Comparison of ENCODE assay signal across 9 mouse cellular contexts in genomic region chr17:63011893-63012570, GRCm38 (mm10).
DNase-seq lines count a peak whose midpoint lies in the region; ATAC-seq and TF ChIP-seq lines count a peak whose summit lies in the region.
"Had no signal": no experiment of that assay in that cellular context is flagged by ENCODE, and none has a peak within 500 bp of the region (broad histone marks: within the 10 kb centered on the region; RNA-seq: fewer than 3 reads in every experiment).

No protein-coding gene starts in this region.

- intact Hi-C loops in heart, postnatal 14 days (cut with DNase I) = no loop called here

- peaks cover 11% of the 10 kb centered on the region for H3K4me1 ChIP-seq in forebrain, embryonic 12.5 days
- no peaks in the 10 kb centered on the region; the same call in 1 of the 2 replicates for H3K4me1 ChIP-seq in forebrain, embryonic 11.5 days (replicated peaks; ENCODE audit: control insufficient read depth, insufficient read depth, low read length)
- H3K4me1 ChIP-seq in embryonic facial prominence, embryonic 15.5 days = peaks cover 4% of the 10 kb centered on the region; the same call in 1 of the 2 replicates
- H3K4me1 ChIP-seq in thymus, adult 2 months (replicated peaks; ENCODE audit: control insufficient read depth, insufficient read depth, low read length) = peaks cover 7% of the 10 kb centered on the region; the same call in 1 of the 2 replicates
- H3K4me1 ChIP-seq: neural tube, embryonic 12.5 days had no signal

- no peaks in the 10 kb centered on the region for H3K27me3 ChIP-seq in forebrain, embryonic 12.5 days
- H3K27me3 ChIP-seq in forebrain, embryonic 11.5 days (ENCODE audit: control insufficient read depth, insufficient read depth, low read length) = no peaks in the 10 kb centered on the region
- no peaks in the 10 kb centered on the region for H3K27me3 ChIP-seq in embryonic facial prominence, embryonic 15.5 days
- H3K27me3 ChIP-seq in thymus, adult 2 months (ENCODE audit: control insufficient read depth, insufficient read depth, low read length) = no peaks in the 10 kb centered on the region
- H3K27me3 ChIP-seq: neural tube, embryonic 12.5 days had no signal

- TF ChIP-seq CTCF in thymus, adult 2 months (IDR thresholded peaks at IDR 0.05; ENCODE audit: borderline replicate concordance, control insufficient read depth, extremely low read depth, insufficient read depth, low read length, poor library complexity) = no peak

- TF ChIP-seq POLR2A in thymus, adult 2 months (IDR thresholded peaks at IDR 0.05; ENCODE audit: control insufficient read depth, extremely low read depth, insufficient read depth, low read length, poor library complexity) = no peak

- H3K9ac ChIP-seq in forebrain, embryonic 12.5 days = no peak overlapping the region
- H3K9ac ChIP-seq in forebrain, embryonic 11.5 days (ENCODE audit: low read length) = no peak overlapping the region
- no peak overlapping the region for H3K9ac ChIP-seq in embryonic facial prominence, embryonic 15.5 days
- H3K9ac ChIP-seq: neural tube, embryonic 12.5 days had no signal

- no peak overlapping the region for H3K27ac ChIP-seq in forebrain, embryonic 12.5 days
- H3K27ac ChIP-seq in forebrain, embryonic 11.5 days (ENCODE audit: low read depth, low read length) = no peak overlapping the region
- no peak overlapping the region for H3K27ac ChIP-seq in embryonic facial prominence, embryonic 15.5 days (replicated peaks)
- no peak overlapping the region for H3K27ac ChIP-seq in thymus, adult 2 months (ENCODE audit: control insufficient read depth, insufficient read depth, low read length)
- H3K27ac ChIP-seq: neural tube, embryonic 12.5 days had no signal

- ATAC-seq in forebrain, embryonic 12.5 days (ENCODE audit: low FRiP score) = peak; percentile 51
- no peak for ATAC-seq in forebrain, embryonic 11.5 days (replicated peaks; ENCODE audit: low FRiP score)
- ATAC-seq in embryonic facial prominence, embryonic 15.5 days (ENCODE audit: insufficient number of reproducible peaks, low FRiP score, low TSS enrichment, low read depth) = 0 out of 2 replicates have a peak, but pooled peaks have one; percentile 30

- H3K9me3 ChIP-seq in forebrain, embryonic 12.5 days = no peaks in the 10 kb centered on the region
- no peaks in the 10 kb centered on the region for H3K9me3 ChIP-seq in forebrain, embryonic 11.5 days (ENCODE audit: control insufficient read depth, low read length)
- no peaks in the 10 kb centered on the region for H3K9me3 ChIP-seq in embryonic facial prominence, embryonic 15.5 days (replicated peaks)
- H3K9me3 ChIP-seq: neural tube, embryonic 12.5 days had no signal

- H3K36me3 ChIP-seq in forebrain, embryonic 12.5 days (replicated peaks) = no peaks in the 10 kb centered on the region
- H3K36me3 ChIP-seq in forebrain, embryonic 11.5 days (ENCODE audit: control insufficient read depth, insufficient read depth, low read length) = no peaks in the 10 kb centered on the region
- H3K36me3 ChIP-seq in embryonic facial prominence, embryonic 15.5 days = no peaks in the 10 kb centered on the region
- H3K36me3 ChIP-seq in thymus, adult 2 months (ENCODE audit: control insufficient read depth, insufficient read depth, low read length) = no peaks in the 10 kb centered on the region
- H3K36me3 ChIP-seq: neural tube, embryonic 12.5 days had no signal

- no peak overlapping the region for H3K4me3 ChIP-seq in forebrain, embryonic 12.5 days (replicated peaks)
- no peak overlapping the region for H3K4me3 ChIP-seq in forebrain, embryonic 11.5 days (ENCODE audit: low read depth, low read length)
- H3K4me3 ChIP-seq in embryonic facial prominence, embryonic 15.5 days (replicated peaks) = no peak overlapping the region
- H3K4me3 ChIP-seq in thymus, adult 2 months (ENCODE audit: control insufficient read depth, insufficient read depth, low read length) = no peak overlapping the region
- H3K4me3 ChIP-seq: neural tube, embryonic 12.5 days had no signal

- no peak for DNase-seq in forebrain, embryonic 11.5 days (ENCODE audit: low spot score)
- peak; percentile 34 to 55 for DNase-seq in heart, postnatal 14 days
- peak; percentile 62 for DNase-seq in layer of hippocampus, adult 9-10 months (ENCODE audit: low spot score)
- peak; percentile 38 to 79 for DNase-seq in lung, postnatal 4 days
- DNase-seq in thymus, adult 2 months = peak; percentile 16
- DNase-seq in adrenal gland, adult 2 months = no peak

- H3K4me2 ChIP-seq in forebrain, embryonic 12.5 days = no peak overlapping the region
- no peak overlapping the region for H3K4me2 ChIP-seq in forebrain, embryonic 11.5 days (ENCODE audit: low read depth, low read length, severe bottlenecking)
- H3K4me2 ChIP-seq in embryonic facial prominence, embryonic 15.5 days (replicated peaks) = no peak overlapping the region
- H3K4me2 ChIP-seq: neural tube, embryonic 12.5 days had no signal

- 90% methylated on average over 13 of the region's 13 CpGs for WGBS in forebrain, embryonic 12.5 days
- WGBS in forebrain, embryonic 11.5 days = 90% methylated on average over 13 of the region's 13 CpGs
- WGBS in embryonic facial prominence, embryonic 15.5 days = 68% methylated on average over 13 of the region's 13 CpGs
- 18% methylated on average over 13 of the region's 13 CpGs for WGBS in thymus, adult 2 months

Comparison
In these comparisons a context has a peak if more than half of its experiments do, and no peak if none do; other contexts are left out.
1. DNase-seq: peak in heart, postnatal 14 days (2 of 2), layer of hippocampus, adult 9-10 months (single experiment), lung, postnatal 4 days (2 of 2) and thymus, adult 2 months (single experiment); none in forebrain, embryonic 11.5 days (single experiment) and adrenal gland, adult 2 months (single experiment).